17 mouse cellular contexts compared by ENCODE assay signal in genomic region chr9:61843513-61843912, GRCm38 (mm10).
A peak's percentile ranks its signal among the peaks of the same experiment; 100 is the strongest.
DNase-seq lines count a peak whose midpoint lies in the region; ATAC-seq lines count a peak whose summit lies in the region.
"Had no signal": no experiment of that assay in that cellular context is flagged by ENCODE, and none has a peak within 500 bp of the region (broad histone marks: within the 10 kb centered on the region; RNA-seq: fewer than 3 reads in every experiment).

No protein-coding gene starts in this region.

- peak overlapping the region; percentile 75 for H3K27ac ChIP-seq in liver, embryonic 16.5 days (ENCODE audit: low read length)
- H3K27ac ChIP-seq: embryonic facial prominence, embryonic 12.5 days; heart, adult 2 months; neural tube, embryonic 12.5 days had no signal

- DNase-seq in adrenal gland, adult 2 months: peak; percentile 10
- no peak for DNase-seq in adrenal gland, adult 18-20 months (ENCODE audit: low spot score in 2 of 2)
- peak; percentile 74 for DNase-seq in kidney, adult 9 months
- DNase-seq in liver: peak; percentile 39
- no peak for DNase-seq in natural killer cell, adult 2 months (ENCODE audit: low spot score in 2 of 2)
- no peak for DNase-seq in thymus, postnatal 36 days
- no peak for DNase-seq in left cerebral cortex, postnatal 14 days (ENCODE audit: low spot score in 2 of 2)
- DNase-seq: adrenal gland, postnatal 10 days; cerebellum, adult 9-11 months; gastrocnemius, postnatal 25 days; heart, adult 2 months; thymus, postnatal 4 days had no signal

- no peaks in the 10 kb centered on the region for H3K27me3 ChIP-seq in liver, embryonic 16.5 days (ENCODE audit: control insufficient read depth, insufficient read depth, low read depth, low read length)
- H3K27me3 ChIP-seq: embryonic facial prominence, embryonic 12.5 days; neural tube, embryonic 12.5 days had no signal

- H3K9me3 ChIP-seq in liver, embryonic 16.5 days (replicated peaks; ENCODE audit: control insufficient read depth, low read length): no peaks in the 10 kb centered on the region
- H3K9me3 ChIP-seq: embryonic facial prominence, embryonic 12.5 days; neural tube, embryonic 12.5 days had no signal

- WGBS in liver, embryonic 16.5 days (ENCODE audit: insufficient replicate concordance): 53% methylated on average over 8 of the region's 8 CpGs

- H3K36me3 ChIP-seq in liver, embryonic 16.5 days (ENCODE audit: control insufficient read depth, insufficient read depth): no peaks in the 10 kb centered on the region
- H3K36me3 ChIP-seq: embryonic facial prominence, embryonic 12.5 days; neural tube, embryonic 12.5 days had no signal

- no peak overlapping the region for H3K9ac ChIP-seq in liver, embryonic 16.5 days (ENCODE audit: low read depth, low read length)
- H3K9ac ChIP-seq: embryonic facial prominence, embryonic 12.5 days; neural tube, embryonic 12.5 days had no signal

- H3K4me3 ChIP-seq in liver, embryonic 16.5 days (ENCODE audit: low read depth, low read length): no peak overlapping the region
- H3K4me3 ChIP-seq: embryonic facial prominence, embryonic 12.5 days; erythroblast, embryonic 14.5 days; heart, adult 2 months; neural tube, embryonic 12.5 days had no signal

- ATAC-seq in liver, embryonic 16.5 days (ENCODE audit: low read depth): peak; percentile 92
- ATAC-seq: forebrain, embryonic 14.5 days had no signal

- H3K4me1 ChIP-seq in liver, embryonic 16.5 days (ENCODE audit: control insufficient read depth, low read depth, low read length): peaks cover 6% of the 10 kb centered on the region
- H3K4me1 ChIP-seq: embryonic facial prominence, embryonic 12.5 days; neural tube, embryonic 12.5 days had no signal

- no peak overlapping the region for H3K4me2 ChIP-seq in liver, embryonic 16.5 days (ENCODE audit: low read depth, low read length)
- H3K4me2 ChIP-seq: embryonic facial prominence, embryonic 12.5 days; neural tube, embryonic 12.5 days had no signal

- intact Hi-C loops in left cerebral cortex, postnatal 14 days (cut with DNase I): no loop called here

Comparison
In these comparisons a context has a peak if more than half of its experiments do, and no peak if none do; other contexts are left out.
1. DNase-seq: peak in adrenal gland, adult 2 months (single experiment), kidney, adult 9 months (single experiment) and liver (single experiment); none in adrenal gland, adult 18-20 months (0 of 2), natural killer cell, adult 2 months (0 of 2), thymus, postnatal 36 days (0 of 2) and left cerebral cortex, postnatal 14 days (0 of 2).